Mouse (Mus musculus) forelimb bud, embryonic 11.5 days (tissue): Measurements from ENCODE around the gene Mgp.

Source experiments
- DNase-seq: peaks from one replicate; pipeline ENCODE4 v3.0.0-alpha.2; 2012; ENCODE audit warnings: low read depth, low spot score

The Mgp gene

GRCm38 (mm10) chr6:136852348-136852747 is 23.3 kb downstream of the Mgp start:
- DNase-seq, result no peak

GRCm38 (mm10) chr6:136850267-136850666 is 25.4 kb downstream of the Mgp start:
- no peak for DNase-seq

GRCm38 (mm10) chr6:136848971-136849370 is 26.7 kb downstream of the Mgp start:
- no peak for DNase-seq

GRCm38 (mm10) chr6:136848399-136848798 is 27.2 kb downstream of the Mgp start:
- DNase-seq, result no peak

GRCm38 (mm10) chr6:136847790-136848189 is 27.8 kb downstream of the Mgp start:
- no peak for DNase-seq

- no peak for DNase-seq
Observed at GRCm38 (mm10) chr6:136847267-136847666, 28.4 kb downstream of the Mgp start.

- no peak for DNase-seq
Observed at GRCm38 (mm10) chr6:136845706-136846480, 29.7 kb downstream of the Mgp start.

- DNase-seq, result no peak
Observed at GRCm38 (mm10) chr6:136844903-136845302, 30.7 kb downstream of the Mgp start.

GRCm38 (mm10) chr6:136837323-136837722 is 38.3 kb downstream of the Mgp start:
- DNase-seq, result no peak

GRCm38 (mm10) chr6:136835352-136835751 is 40.3 kb downstream of the Mgp start, which contains the start of gene Smco3:
Gene Smco3, minus strand, starts transcription at chr6:136835452.
- DNase-seq, result no peak

- no peak for DNase-seq
Observed at GRCm38 (mm10) chr6:136831712-136832111, 43.9 kb downstream of the Mgp start.

GRCm38 (mm10) chr6:136828681-136829080 is 46.9 kb downstream of the Mgp start:
- DNase-seq, result no peak

- DNase-seq, result peak; percentile 97
Observed at GRCm38 (mm10) chr6:136827881-136828561, 47.6 kb downstream of the Mgp start, which contains the start of gene Wbp11. Gene Wbp11, minus strand, starts transcription at chr6:136828233.

GRCm38 (mm10) chr6:136827516-136827880 is 48.1 kb downstream of the Mgp start, which contains the start of gene BC049715:
Gene BC049715, plus strand, starts transcription at chr6:136827626.
- no peak for DNase-seq

GRCm38 (mm10) chr6:136827116-136827515 is 48.5 kb downstream of the Mgp start:
- no peak for DNase-seq

- no peak for DNase-seq
Observed at GRCm38 (mm10) chr6:136824987-136825386, 50.6 kb downstream of the Mgp start.
